Mouse (Mus musculus) spleen, postnatal 14 days (tissue): ENCODE data around the gene Tmpo.

Experiments used
- DNase-seq, 2 experiments: peaks; one replicate each; pipeline ENCODE4 v3.0.0; 2021 to 2022; ENCODE audit warnings: low spot score in 2 of 2

Gene Tmpo

GRCm38 (mm10) chr10:91122646-91123045 is 58.5 kb downstream of the Tmpo start:
- DNase-seq: no peak

- no peak for DNase-seq
Observed at GRCm38 (mm10) chr10:91116958-91117357, 64.2 kb downstream of the Tmpo start.

- no peak for DNase-seq
Observed at GRCm38 (mm10) chr10:91109841-91110240, 71.3 kb downstream of the Tmpo start.

GRCm38 (mm10) chr10:91105981-91106380 is 75.1 kb downstream of the Tmpo start:
- no peak for DNase-seq

- no peak for DNase-seq
Observed at GRCm38 (mm10) chr10:91102799-91103590, 78.1 kb downstream of the Tmpo start.

- DNase-seq: no peak
Observed at GRCm38 (mm10) chr10:91101936-91102335, 79.2 kb downstream of the Tmpo start.

- no peak for DNase-seq
Observed at GRCm38 (mm10) chr10:91100101-91100500, 81.0 kb downstream of the Tmpo start.

- no peak for DNase-seq
Observed at GRCm38 (mm10) chr10:91098056-91098455, 83.1 kb downstream of the Tmpo start.
